Mouse (Mus musculus) myocyte (in vitro differentiated cells): ENCODE measurements around the gene Commd1.

Experiments
- E2F4 ChIP-seq: IDR thresholded peaks from one replicate; pipeline ENCODE4 v1.6.1; 2011; ENCODE audit warnings: mild to moderate bottlenecking, control low read depth, moderate library complexity; ENCODE audit not compliant: insufficient read depth
- MAX ChIP-seq: IDR thresholded peaks from one replicate; pipeline ENCODE4 v1.6.1; 2011; ENCODE audit warnings: low read depth, mild to moderate bottlenecking, control low read depth
- MYOD1 ChIP-seq, 3 experiments: IDR thresholded peaks; one replicate each; pipeline ENCODE4 v1.6.1; 2011; ENCODE audit warnings: control low read depth in 2 of 3, low read depth in 2 of 3, mild to moderate bottlenecking in 2 of 3, moderate library complexity in 1 of 3; ENCODE audit not compliant: insufficient read length in 2 of 3, control insufficient read depth in 1 of 3
- MYOG ChIP-seq, 3 experiments: IDR thresholded peaks; one replicate each; pipeline ENCODE4 v1.6.1; 2011; ENCODE audit warnings: control low read depth in 2 of 3, low read depth in 2 of 3, mild to moderate bottlenecking in 2 of 3; ENCODE audit not compliant: insufficient read length in 2 of 3, control insufficient read depth in 1 of 3, insufficient read depth in 1 of 3
- POLR2A ChIP-seq: IDR thresholded peaks from one replicate; pipeline ENCODE4 v1.6.1; 2011; ENCODE audit warnings: low read depth, mild to moderate bottlenecking, control low read depth, moderate library complexity; ENCODE audit not compliant: insufficient read length
- REST ChIP-seq: IDR thresholded peaks from one replicate; pipeline ENCODE4 v1.6.1; 2011; ENCODE audit warnings: mild to moderate bottlenecking, control low read depth, moderate library complexity; ENCODE audit not compliant: insufficient read depth, insufficient read length
- USF1 ChIP-seq: IDR thresholded peaks from one replicate; pipeline ENCODE4 v1.6.1; 2011; ENCODE audit warnings: low read depth, mild to moderate bottlenecking, control low read depth, moderate library complexity

- no peak for TF ChIP-seq USF1
- peak; percentile 91 for TF ChIP-seq POLR2A
- TF ChIP-seq MAX = no peak
- TF ChIP-seq MYOD1 (IDR thresholded peaks at IDR 0.05; ENCODE audit: control insufficient read depth in 1 of 3, insufficient read length in 2 of 3, low read depth in 2 of 3) = peak in 1 of 3 experiments; percentile 49
- no peak for TF ChIP-seq REST
- peak in 2 of 3 experiments; percentile 3 to 55 for TF ChIP-seq MYOG (IDR thresholded peaks at IDR 0.05; ENCODE audit: control insufficient read depth in 1 of 3, insufficient read depth in 1 of 3, insufficient read length in 2 of 3, low read depth in 2 of 3)
- TF ChIP-seq E2F4 = peak; percentile 48
Measured at GRCm38 (mm10) chr11:22859633-22860334, 122.4 kb downstream of the Commd1 start.
